Mouse (Mus musculus): Measurements from ENCODE around the gene Kcnj9. TPM values are rescaled to one million over a fixed set of nuclear protein-coding genes. Genes with fewer than 3 reads are reported as not detected.

The Kcnj9 gene
- total and polyA plus RNA-seq, 3 experiments: not detected

- DNase-seq (ENCODE audit: low spot score) (no peak), ATAC-seq (ENCODE audit: extremely low read depth, insufficient number of reproducible peaks, low FRiP score, poor library complexity, severe bottlenecking) (no peak)
These were observed 9.8 kb downstream of the Kcnj9 start for GRCm38 (mm10) chr1:172319346-172319745.

GRCm38 (mm10) chr1:172318424-172319035, 10.6 kb downstream of the Kcnj9 start:
- H3K4me1 ChIP-seq (ENCODE audit: insufficient read depth, low read depth, low read length): peaks cover 9% of the 10 kb centered on the region
- H3K9me3 ChIP-seq (replicated peaks): no peaks in the 10 kb centered on the region
- no peaks in the 10 kb centered on the region for H3K27me3 ChIP-seq (ENCODE audit: insufficient read depth, low read length)
- ATAC-seq (ENCODE audit: extremely low read depth, insufficient number of reproducible peaks, low FRiP score, poor library complexity, severe bottlenecking): no peak
- no peak for TF ChIP-seq CTCF (IDR thresholded peaks at IDR 0.05; ENCODE audit: low read depth, low read length)
- peaks cover 98% of the 10 kb centered on the region for H3K36me3 ChIP-seq (replicated peaks)
- no peak for DNase-seq (ENCODE audit: low spot score)
- peak overlapping the region; percentile 1; the same call in 1 of the 2 replicates for H3K4me3 ChIP-seq (ENCODE audit: low read depth, low read length)

More at GRCm38 (mm10) chr1:172319346-172319745, 9.8 kb downstream of the Kcnj9 start:
- H3K4me3 ChIP-seq (ENCODE audit: low read depth, low read length): no peak overlapping the region
- H3K9me3 ChIP-seq (replicated peaks): no peaks in the 10 kb centered on the region
- TF ChIP-seq CTCF (IDR thresholded peaks at IDR 0.05; ENCODE audit: low read depth, low read length): no peak
- no peak for TF ChIP-seq GATA1 (IDR thresholded peaks at IDR 0.05; ENCODE audit: borderline replicate concordance, low read length)
- no peak for TF ChIP-seq POLR2AphosphoS5 (IDR thresholded peaks at IDR 0.05; ENCODE audit: insufficient replicate concordance, low read depth, low read length)
- no peak for TF ChIP-seq GATA2 (IDR thresholded peaks at IDR 0.05; ENCODE audit: borderline replicate concordance, low read depth, low read length)
- no peak for TF ChIP-seq TAL1 (conservative IDR thresholded peaks at IDR 0.05; ENCODE audit: low read depth, low read length)
- H3K36me3 ChIP-seq (replicated peaks): peaks cover 94% of the 10 kb centered on the region
- peaks cover 2% of the 10 kb centered on the region for H3K4me1 ChIP-seq (ENCODE audit: insufficient read depth, low read depth, low read length)
- no peaks in the 10 kb centered on the region for H3K27me3 ChIP-seq (ENCODE audit: insufficient read depth, low read length)

GRCm38 (mm10) chr1:172317946-172318345, 11.2 kb downstream of the Kcnj9 start:
- no peaks in the 10 kb centered on the region for H3K9me3 ChIP-seq (replicated peaks)
- TF ChIP-seq TAL1 (conservative IDR thresholded peaks at IDR 0.05; ENCODE audit: low read depth, low read length) (no peak), CTCF (IDR thresholded peaks at IDR 0.05; ENCODE audit: low read depth, low read length) (no peak), GATA2 (IDR thresholded peaks at IDR 0.05; ENCODE audit: borderline replicate concordance, low read depth, low read length) (no peak), GATA1 (IDR thresholded peaks at IDR 0.05; ENCODE audit: borderline replicate concordance, low read length) (no peak), POLR2AphosphoS5 (IDR thresholded peaks at IDR 0.05; ENCODE audit: insufficient replicate concordance, low read depth, low read length) (no peak)
- peaks cover 15% of the 10 kb centered on the region for H3K4me1 ChIP-seq (ENCODE audit: insufficient read depth, low read depth, low read length)
- H3K36me3 ChIP-seq (replicated peaks): peaks cover 92% of the 10 kb centered on the region
- DNase-seq (ENCODE audit: low spot score): no peak
- ATAC-seq (ENCODE audit: extremely low read depth, insufficient number of reproducible peaks, low FRiP score, poor library complexity, severe bottlenecking): no peak
- no peak overlapping the region for H3K4me3 ChIP-seq (ENCODE audit: low read depth, low read length)
- H3K27me3 ChIP-seq (ENCODE audit: insufficient read depth, low read length): no peaks in the 10 kb centered on the region

- Histone ChIP-seq H3K36me3 (replicated peaks) (peaks cover 87% of the 10 kb centered on the region), H3K9me3 (replicated peaks) (no peaks in the 10 kb centered on the region), H3K4me3 (ENCODE audit: low read depth, low read length) (no peak overlapping the region), H3K4me1 (ENCODE audit: insufficient read depth, low read depth, low read length) (peaks cover 20% of the 10 kb centered on the region), H3K27me3 (ENCODE audit: insufficient read depth, low read length) (no peaks in the 10 kb centered on the region)
- ATAC-seq (ENCODE audit: extremely low read depth, insufficient number of reproducible peaks, low FRiP score, poor library complexity, severe bottlenecking) (no peak), DNase-seq (ENCODE audit: low spot score) (no peak)
- TF ChIP-seq GATA1 (IDR thresholded peaks at IDR 0.05; ENCODE audit: borderline replicate concordance, low read length) (no peak), POLR2AphosphoS5 (IDR thresholded peaks at IDR 0.05; ENCODE audit: insufficient replicate concordance, low read depth, low read length) (no peak), TAL1 (conservative IDR thresholded peaks at IDR 0.05; ENCODE audit: low read depth, low read length) (no peak), CTCF (IDR thresholded peaks at IDR 0.05; ENCODE audit: low read depth, low read length) (no peak), GATA2 (IDR thresholded peaks at IDR 0.05; ENCODE audit: borderline replicate concordance, low read depth, low read length) (no peak)
These were observed 11.7 kb downstream of the Kcnj9 start for GRCm38 (mm10) chr1:172317431-172317830.

- no peak for TF ChIP-seq GATA1 (IDR thresholded peaks at IDR 0.05; ENCODE audit: borderline replicate concordance, low read length)
- no peak for TF ChIP-seq POLR2AphosphoS5 (IDR thresholded peaks at IDR 0.05; ENCODE audit: insufficient replicate concordance, low read depth, low read length)
- TF ChIP-seq GATA2 (IDR thresholded peaks at IDR 0.05; ENCODE audit: borderline replicate concordance, low read depth, low read length): no peak
- TF ChIP-seq TAL1 (conservative IDR thresholded peaks at IDR 0.05; ENCODE audit: low read depth, low read length): no peak
- TF ChIP-seq CTCF (IDR thresholded peaks at IDR 0.05; ENCODE audit: low read depth, low read length): no peak
- Histone ChIP-seq H3K4me1 (ENCODE audit: insufficient read depth, low read depth, low read length) (peaks cover 42% of the 10 kb centered on the region), H3K27me3 (ENCODE audit: insufficient read depth, low read length) (no peaks in the 10 kb centered on the region), H3K9me3 (replicated peaks) (no peaks in the 10 kb centered on the region), H3K4me3 (ENCODE audit: low read depth, low read length) (no peak overlapping the region), H3K36me3 (replicated peaks) (peaks cover 62% of the 10 kb centered on the region)
- DNase-seq (ENCODE audit: low spot score) (no peak), ATAC-seq (ENCODE audit: extremely low read depth, insufficient number of reproducible peaks, low FRiP score, poor library complexity, severe bottlenecking) (no peak)
These were observed 14.2 kb downstream of the Kcnj9 start for GRCm38 (mm10) chr1:172314911-172315310.

DNA sequence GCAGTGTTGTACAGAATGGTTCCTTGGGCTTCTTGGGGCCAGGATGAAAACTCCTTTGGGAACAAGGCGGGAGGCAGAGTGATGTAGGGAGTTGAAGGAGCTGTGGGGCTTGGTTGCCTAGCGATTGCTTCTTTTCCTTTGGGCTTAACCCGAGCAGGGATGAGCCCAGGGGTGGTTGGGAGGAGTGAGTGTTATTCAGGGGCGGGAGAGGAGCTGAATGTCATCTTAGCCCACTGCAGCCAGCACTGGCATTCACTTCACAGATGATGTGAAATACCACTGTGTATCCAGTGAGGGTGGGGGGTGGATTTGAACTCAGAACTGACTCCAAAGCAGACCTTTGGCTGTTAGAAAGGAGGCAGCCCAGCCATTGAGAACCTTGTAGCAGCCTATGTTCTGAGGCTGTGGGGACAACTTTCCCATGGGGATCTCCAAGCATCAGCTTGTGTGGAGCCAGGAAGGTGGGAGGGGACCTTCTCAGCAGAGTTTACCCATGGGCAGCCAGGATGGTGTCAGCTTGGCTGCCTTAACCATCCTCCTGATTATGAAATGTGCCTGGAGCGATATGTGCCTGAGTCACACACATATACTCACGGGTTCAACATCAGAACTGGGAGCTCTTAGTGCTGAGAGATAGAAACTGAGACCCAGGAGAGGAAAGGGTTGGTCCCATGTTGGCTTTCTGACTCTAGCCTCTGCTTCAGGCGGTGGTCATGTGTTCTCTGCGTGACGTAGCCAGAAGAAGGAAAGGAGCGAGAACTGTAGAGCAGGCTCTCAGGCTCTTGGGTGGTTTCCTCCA, 15.3 kb downstream of the Kcnj9 start:
- H3K4me1 ChIP-seq (ENCODE audit: insufficient read depth, low read depth, low read length): peaks cover 52% of the 10 kb centered on the region
- H3K9me3 ChIP-seq (replicated peaks): no peaks in the 10 kb centered on the region
- ATAC-seq (ENCODE audit: extremely low read depth, insufficient number of reproducible peaks, low FRiP score, poor library complexity, severe bottlenecking) (no peak), DNase-seq (ENCODE audit: low spot score) (no peak)
- no peaks in the 10 kb centered on the region for H3K27me3 ChIP-seq (ENCODE audit: insufficient read depth, low read length)
- H3K4me3 ChIP-seq (ENCODE audit: low read depth, low read length): peak overlapping the region; percentile 95; the same call in 1 of the 2 replicates
- TF ChIP-seq TAL1 (conservative IDR thresholded peaks at IDR 0.05; ENCODE audit: low read depth, low read length) (no peak), POLR2AphosphoS5 (IDR thresholded peaks at IDR 0.05; ENCODE audit: insufficient replicate concordance, low read depth, low read length) (no peak), GATA2 (IDR thresholded peaks at IDR 0.05; ENCODE audit: borderline replicate concordance, low read depth, low read length) (no peak), GATA1 (IDR thresholded peaks at IDR 0.05; ENCODE audit: borderline replicate concordance, low read length) (no peak), CTCF (IDR thresholded peaks at IDR 0.05; ENCODE audit: low read depth, low read length) (no peak)
- H3K36me3 ChIP-seq (replicated peaks): peaks cover 51% of the 10 kb centered on the region

Data from G1E (cell line).